Mouse (Mus musculus): Measurements from ENCODE around the gene Hnrnpab.
A peak's percentile ranks its signal among the peaks of the same experiment; 100 is the strongest.

The Hnrnpab gene

DNA sequence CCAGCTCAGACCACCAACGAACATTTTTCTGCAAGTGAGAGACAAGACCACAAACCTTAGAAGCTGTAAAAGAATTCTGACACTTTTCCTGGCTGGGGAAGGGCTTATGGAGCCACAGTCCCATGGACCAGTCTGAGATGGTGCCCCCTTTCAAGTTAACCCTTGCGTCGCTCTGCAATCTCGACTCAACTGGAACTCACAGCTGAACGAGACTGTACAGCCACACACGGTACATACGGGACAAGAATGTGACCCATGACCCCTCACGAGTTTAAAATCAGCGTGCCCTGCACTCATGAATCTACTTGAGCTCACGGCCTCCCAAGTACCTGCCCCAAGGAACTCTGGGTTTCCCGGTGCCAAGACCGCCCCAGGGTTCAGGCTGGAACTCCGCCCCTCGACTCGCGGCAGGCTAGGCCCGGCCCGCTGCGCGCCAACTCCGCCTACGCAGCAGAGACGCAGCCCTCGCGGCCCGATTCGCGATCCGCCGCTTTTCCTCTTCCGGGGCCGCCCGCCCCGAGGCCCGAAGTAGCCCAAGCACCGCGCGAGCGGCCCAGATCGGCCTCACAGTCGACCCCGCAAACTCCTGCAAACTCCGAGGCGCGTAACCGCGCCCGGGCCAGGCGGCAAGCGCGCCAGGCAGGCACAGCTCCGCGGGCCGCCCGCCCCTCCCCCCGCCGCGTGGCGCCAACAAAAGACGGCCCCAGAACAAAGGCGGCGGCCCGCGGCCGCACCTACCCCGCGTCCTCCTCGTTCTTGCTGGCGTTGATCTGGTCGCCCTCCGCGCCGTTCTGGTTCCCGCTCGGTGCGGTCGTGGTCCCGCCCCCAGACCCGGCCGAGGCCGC lies 823 bp downstream of the Hnrnpab start:
- peak; percentile 71 to 76 for DNase-seq (ENCODE audit: low spot score in 2 of 2)

DNA sequence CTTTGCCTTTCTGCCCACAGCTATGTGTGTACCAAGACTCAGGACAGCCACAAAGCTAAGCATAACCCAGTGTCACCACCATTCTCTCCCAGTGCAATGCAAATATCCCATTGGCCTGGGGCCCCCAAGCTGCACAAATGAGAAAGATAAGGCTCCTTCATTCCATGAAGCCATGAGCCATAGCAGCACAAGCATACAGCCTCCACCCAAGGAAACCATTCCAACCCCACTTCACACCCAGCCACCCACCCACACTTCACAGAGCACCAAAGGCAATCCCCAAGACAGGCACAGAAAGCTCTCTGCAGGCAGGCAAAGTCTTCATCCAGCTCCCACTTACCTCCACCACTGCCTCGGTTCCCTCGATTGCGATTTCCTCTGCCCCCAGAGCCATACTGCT lies 4.4 kb downstream of the Hnrnpab start:
- no peak for DNase-seq (ENCODE audit: low spot score in 2 of 2)

DNA sequence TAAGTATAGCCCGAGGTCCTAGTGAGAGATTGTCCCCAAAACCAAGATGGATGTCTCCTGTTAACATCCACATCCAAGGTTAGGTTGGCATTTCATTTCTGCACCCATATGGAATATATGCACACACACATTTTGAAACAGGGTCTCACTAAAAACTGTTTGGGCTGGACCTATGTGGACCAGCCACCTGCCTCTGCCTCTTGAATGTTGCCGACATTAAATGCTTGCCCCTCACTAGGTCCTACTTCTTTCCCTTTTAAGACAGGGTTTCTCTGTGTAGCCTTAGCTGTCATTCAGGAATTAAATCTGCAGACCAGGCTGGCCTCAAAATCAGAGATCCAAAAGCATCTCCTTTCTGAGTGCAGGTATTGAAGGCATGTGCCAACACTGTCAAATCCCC lies 9.1 kb downstream of the Hnrnpab start:
- DNase-seq (ENCODE audit: low spot score in 2 of 2), result no peak

DNA sequence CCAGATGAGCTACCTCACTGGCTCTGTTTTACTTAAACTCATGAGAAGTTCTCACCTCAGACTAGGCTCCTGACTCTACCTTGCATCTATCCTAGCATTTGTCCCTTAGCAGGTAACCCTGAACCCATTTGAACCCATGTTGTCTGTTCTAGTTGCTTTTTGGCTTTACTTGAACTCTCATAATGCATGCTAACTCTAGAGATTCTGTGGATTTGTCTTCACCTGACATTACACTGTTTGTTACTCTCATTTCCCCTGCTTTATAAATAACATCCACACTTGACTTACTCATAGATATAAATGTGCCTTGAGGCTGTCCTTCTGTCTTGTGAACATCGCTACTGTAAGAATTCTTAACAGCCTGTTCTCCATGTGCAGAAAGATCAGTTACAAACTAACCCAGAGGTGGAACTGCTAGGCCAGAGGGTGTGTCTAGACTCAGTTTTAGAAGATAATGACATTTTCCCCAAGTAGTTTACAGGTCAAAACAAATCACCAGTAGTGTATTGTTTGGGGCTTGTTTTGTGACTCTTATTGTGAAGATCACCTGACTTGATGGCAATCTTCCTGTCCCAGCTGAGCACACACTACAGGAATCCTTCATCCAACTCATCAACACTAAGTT lies 11.1 kb downstream of the Hnrnpab start:
- no peak for DNase-seq (ENCODE audit: low spot score in 2 of 2)

DNA sequence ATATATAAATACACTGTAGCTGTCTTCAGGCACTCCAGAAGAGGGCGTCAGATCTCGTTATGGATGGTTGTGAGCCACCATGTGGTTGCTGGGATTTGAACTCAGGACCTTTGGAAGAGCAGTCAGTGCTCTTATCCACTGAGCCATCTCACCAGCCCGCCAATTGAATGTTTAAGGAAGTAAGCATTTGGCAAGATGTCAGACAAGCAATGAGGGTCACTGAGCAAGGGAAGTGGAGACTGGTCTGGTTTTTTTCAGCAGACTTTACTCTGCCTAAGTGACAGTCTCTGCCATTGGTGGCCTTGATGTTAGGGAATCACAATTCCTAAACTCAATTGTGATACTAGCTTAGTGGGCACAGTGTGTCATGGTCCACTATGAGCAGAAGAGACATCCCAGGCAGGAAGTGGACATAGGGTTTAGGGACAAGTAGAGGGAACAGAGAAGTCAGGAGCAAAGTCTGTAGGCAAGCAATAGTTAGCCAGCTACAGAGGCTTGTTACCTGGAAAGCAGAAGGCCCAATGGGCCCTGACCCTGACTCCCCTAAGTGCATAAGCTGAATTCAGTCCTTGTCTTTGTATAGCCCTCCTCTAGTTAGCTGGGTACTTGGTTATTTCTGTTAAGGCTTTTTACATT lies 11.8 kb downstream of the Hnrnpab start:
- no peak for DNase-seq (ENCODE audit: low spot score in 2 of 2)

DNA sequence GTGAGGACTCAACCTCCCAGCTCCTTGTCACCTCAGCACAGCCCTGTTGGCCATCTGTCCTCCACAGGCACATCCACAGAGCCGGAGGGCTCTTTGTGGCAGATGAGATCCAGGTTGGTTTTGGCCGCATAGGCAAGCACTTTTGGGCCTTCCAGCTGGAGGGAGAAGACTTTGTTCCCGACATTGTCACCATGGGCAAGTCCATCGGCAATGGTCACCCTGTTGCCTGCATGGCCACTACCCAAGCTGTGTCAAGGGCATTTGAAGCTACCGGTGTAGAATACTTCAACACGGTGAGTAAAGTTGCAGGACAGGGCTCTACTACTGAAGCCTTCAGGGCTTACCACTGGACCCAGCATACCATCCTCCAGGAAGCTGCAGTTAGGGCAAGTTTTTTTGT lies 12.8 kb downstream of the Hnrnpab start:
- DNase-seq (ENCODE audit: low spot score in 2 of 2), result no peak

DNA sequence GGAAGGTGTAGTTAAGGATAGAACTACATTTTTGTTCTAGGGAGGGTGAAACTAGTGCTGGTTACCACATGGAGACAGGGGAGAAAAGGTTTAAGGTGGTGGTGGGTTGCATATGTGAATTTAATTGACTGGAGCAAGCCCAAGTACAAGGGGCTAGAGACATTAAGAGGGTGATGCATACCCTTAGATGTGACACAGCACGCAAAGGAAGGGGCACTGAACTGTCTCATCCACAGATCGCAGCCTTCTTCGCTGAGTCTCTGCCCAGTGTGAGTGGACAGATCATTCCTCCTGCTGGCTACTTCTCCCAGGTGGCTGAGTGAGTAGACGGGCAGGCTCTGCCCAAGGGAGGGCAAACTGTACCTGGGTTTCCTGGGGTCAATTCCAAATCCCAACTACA lies 13.3 kb downstream of the Hnrnpab start:
- DNase-seq (ENCODE audit: low spot score in 2 of 2), result no peak

DNA sequence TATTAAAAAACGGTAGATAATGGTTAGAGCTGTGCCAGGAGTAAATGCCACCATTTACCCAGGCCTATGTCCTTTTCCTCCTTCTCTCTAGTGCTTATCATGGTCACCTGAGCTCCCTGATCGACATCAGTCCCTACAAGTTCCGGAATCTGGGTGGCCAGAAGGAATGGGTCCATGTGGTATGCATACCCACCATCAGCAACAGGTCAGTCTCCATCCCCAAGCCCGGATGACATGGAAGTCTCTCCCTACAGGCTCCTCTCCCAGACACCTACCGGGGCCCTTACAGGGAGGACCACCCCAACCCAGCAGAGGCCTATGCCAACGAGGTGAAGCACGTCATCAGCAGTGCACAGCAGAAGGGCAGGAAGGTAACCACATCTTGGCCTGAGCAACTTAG lies 14.7 kb downstream of the Hnrnpab start:
- no peak for DNase-seq (ENCODE audit: low spot score in 2 of 2)

DNA sequence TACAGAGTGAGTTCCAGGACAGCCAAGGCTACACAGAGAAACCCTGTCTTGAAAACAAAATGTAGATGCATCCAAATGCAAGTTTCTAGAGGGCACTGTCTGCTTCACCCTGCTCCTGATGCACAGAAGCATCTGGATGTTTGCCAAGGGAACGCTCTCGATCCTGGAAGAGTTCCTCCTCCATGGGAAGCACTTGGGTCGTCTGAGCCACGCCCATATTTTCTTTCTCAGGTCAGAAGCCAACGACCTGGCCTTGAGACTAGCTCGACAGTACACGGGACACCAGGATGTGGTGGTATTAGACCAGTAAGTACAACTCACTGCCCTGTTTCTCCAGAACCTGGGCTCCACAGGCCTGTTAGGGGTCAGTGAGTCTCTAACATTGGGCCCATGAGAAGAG lies 15.5 kb downstream of the Hnrnpab start:
- DNase-seq (ENCODE audit: low spot score in 2 of 2), result no peak

DNA sequence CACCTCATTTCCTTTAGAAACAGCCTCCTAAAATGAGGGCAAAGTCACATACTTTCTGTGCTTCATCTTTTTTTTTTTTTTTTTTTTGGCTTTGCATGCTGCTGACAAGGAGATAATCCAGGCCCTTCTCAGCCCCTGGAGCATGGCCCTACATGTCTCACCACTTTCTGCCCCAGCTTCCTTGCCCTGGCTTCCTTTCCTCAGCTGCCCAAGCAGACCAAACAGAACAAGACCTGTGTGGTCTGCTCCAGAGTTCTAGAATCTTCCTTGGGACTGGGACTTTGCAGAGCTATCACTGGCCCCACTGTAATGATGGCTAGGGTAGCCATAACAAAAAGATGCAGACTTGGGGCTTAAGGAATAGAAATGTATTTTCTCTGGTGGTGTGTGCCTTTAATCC lies 16.6 kb downstream of the Hnrnpab start:
- no peak for DNase-seq (ENCODE audit: low spot score in 2 of 2)

DNA sequence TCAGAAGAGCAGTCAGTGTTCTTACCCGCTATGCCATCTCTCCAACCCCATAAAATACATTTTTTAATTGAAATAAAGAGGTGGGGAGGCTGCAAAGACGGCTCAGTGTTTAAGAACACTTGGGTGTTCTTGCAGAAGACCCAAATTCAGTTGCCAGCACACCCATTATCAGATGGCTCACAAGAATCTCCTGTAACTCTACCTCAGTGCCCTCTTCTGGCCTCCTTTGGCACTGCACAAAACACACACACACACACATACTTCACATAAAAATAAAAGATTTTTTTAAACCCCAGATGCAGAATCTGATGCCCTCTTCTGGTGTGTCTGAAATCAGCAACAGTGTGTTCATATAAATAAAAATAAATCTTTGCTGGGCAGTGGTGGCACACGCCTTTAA lies 17.8 kb downstream of the Hnrnpab start:
- no peak for DNase-seq (ENCODE audit: low spot score in 2 of 2)

DNA sequence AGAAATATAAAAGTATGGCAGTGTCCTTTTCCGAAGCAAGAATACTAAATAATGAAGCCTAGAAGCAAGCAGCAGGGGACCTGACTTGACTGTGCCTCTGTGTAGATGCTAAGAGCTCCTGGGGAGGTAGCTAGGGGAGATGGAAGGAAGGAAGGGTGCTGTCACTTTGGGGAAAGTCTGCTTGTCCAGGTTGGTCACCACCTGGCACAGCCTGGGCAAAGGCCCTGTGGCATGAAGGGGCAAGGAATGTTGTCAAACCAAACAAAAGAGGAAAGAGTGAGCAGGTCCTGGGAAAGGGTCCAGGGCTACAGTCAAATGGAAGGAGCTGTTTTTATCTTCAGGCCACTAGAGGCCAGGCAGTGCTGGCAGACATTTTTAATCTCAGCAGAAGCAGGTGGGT lies 19.6 kb downstream of the Hnrnpab start:
- DNase-seq (ENCODE audit: low spot score in 2 of 2), result no peak

DNA sequence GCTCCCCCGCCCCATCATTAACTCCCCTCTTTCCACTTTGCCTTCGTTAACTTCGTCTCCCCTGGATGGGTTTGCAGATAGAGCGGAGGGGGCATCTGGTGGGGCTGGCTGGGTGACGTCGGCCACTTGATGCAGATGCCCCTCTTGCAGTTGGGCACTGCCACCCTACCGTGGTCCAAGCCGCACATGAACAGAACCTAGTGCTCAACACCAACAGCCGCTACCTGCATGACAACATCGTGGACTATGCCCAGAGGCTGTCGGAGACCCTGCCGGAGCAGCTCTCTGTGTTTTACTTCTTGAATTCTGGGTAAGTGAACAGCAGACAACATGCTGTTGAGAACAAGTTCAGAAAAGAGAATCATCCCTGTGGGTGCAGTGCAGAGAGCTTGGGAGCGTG lies 20.2 kb downstream of the Hnrnpab start:
- DNase-seq (ENCODE audit: low spot score in 2 of 2), result no peak

DNA sequence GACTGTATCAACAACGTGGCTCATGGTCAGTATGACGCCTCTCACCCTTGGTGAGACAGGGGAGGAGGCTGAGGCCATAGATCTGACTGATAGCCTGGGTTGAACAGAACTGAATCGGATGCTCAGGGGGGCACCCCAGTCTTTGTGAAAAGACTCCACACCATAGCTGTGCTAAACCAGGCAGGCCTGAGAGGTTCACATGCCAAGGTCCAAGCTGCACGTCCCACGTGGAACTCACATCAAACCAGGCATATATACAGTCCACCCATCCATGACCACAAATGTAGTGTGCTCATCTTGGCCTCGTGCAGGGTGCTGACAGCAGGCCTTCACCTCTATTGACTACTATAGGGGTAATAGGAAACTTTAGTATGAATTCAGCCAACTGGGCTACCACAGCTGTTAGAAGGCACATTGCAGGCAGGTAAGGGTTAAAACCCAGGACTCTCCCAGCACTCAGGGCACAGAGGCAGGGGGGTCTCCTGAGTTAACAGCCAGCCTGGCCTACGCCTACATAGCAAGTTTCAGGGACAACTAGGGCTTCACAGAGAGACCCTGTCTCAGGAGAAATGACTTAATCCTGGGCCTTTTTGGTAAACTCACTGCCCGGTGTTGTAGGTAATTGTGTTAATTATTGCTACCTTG lies 20.9 kb downstream of the Hnrnpab start:
- no peak for DNase-seq (ENCODE audit: low spot score in 2 of 2)

DNA sequence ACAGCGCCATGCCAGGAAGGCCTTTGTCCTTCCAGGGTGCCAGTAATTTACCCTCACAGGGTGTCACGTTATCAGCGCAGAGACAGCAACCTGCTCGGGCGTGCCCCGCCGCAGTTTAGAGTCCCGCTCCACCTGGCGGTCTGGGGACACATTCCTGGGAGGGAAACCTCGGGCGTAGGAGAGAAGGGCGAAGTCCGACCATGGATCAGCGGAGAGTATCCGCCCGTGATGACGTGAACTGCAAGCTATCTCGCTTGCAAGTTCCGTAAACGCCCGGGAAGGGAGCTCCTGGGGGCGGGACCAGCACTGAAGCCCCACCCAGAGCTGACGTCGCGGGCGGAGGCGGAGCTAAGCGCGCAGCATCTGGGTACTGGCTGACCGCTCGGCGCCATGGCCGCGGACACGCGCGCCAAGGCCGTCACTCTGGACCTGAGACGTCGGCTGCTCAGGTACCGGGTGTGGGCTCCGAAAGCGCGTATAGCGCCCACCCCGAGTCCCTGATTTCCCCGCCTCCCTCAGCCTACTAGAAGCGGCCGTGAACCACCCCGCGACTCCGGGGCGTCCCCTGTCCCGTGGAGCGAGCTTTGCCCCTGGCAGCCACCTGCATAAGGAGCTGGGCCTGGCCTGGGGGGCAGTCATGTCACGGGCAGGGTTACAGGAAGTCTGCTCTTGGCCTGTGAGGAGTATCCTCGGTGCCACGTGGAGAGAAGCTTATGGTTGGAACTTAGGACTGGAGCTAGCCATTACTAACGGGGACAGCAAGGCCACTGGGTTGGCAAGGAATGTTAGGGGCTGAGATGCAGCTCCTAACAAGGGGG lies 22.0 kb downstream of the Hnrnpab start, which contains the start of gene Phykpl:
Gene Phykpl, plus strand, starts transcription at position 327 of the 818 bp plus-strand sequence.
- DNase-seq (ENCODE audit: low spot score in 2 of 2), result peak; percentile 93 to 96

DNA sequence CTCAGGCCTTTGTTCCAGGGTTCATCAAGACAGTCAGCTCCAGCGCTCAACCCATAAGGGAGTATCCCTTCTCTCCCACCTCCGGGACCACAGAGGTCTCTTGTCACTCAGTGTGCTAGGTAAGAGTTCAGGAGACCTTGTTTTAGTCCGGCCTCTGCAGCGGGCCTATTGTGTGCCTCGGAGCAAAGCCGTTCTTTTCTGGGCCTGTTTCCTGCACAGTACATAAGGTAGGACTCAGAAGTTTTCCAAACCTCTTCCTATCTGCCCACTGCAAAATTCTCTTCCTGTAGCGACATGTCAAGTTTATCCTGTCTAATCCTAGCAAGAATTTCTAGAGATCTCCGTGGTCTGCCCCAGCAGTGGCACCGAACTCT lies 22.6 kb downstream of the Hnrnpab start:
- DNase-seq (ENCODE audit: low spot score in 2 of 2), result peak in 1 of 2 experiments; percentile 28

DNA sequence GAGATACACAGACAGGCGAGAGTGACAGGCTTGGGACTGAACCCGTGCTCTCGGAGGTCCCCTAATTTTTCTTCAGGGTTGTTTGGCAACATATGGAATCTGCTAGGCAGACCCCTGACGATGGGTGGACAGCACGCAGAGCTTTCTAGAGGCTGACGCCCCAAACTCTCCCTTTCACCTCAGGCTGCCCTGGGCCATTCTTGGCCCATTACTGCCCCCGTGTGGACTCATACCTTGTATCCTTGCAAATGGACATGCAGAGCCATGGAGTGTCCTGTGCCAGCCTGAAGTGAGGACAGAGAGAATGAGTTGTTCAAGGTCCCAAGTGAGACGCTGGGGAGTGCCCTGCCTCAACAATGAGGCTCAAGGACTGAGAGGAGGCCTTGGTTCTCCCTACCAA lies 23.9 kb downstream of the Hnrnpab start:
- DNase-seq (ENCODE audit: low spot score in 2 of 2), result peak; percentile 59 to 65

DNA sequence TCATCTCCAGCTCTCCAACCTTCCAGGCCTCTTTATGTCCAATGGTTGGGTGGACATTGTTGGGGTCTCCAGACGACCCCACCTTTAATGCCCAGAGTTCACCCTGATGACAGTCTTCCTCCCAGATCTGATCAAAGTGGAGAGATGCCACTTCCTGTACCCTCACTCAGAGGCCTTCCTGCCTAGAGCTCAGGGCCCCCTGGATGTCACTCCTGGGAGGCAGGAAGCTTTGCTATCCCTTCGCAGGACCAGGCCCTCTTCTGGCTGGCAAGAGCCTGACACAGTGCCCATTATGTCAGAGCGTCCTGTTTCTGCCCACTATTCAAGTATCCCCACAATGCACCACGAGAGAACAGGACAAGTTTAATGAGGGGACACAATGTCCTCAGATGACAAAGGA lies 27.6 kb downstream of the Hnrnpab start:
- DNase-seq (ENCODE audit: low spot score in 2 of 2), result no peak

DNA sequence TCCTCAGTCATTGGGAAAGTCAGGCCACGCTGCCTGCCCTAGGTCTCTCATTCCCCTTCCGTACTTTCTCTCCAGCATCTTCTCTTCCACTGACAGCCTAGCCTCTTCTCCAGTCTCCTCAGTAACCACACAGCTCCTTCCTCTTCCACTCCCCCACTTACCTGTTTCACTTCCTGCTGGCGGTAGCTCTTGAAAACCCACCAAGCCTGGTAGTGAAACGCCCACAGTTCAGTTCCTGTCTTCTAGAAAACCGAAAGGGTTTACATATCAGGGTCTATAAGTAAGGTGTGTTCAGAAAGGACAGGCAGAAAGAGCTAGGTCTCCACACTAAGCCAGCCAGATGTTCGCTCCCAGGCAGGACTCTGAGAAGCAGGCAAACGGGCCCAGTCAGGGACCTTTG lies 29.1 kb downstream of the Hnrnpab start:
- no peak for DNase-seq (ENCODE audit: low spot score in 2 of 2)

DNA sequence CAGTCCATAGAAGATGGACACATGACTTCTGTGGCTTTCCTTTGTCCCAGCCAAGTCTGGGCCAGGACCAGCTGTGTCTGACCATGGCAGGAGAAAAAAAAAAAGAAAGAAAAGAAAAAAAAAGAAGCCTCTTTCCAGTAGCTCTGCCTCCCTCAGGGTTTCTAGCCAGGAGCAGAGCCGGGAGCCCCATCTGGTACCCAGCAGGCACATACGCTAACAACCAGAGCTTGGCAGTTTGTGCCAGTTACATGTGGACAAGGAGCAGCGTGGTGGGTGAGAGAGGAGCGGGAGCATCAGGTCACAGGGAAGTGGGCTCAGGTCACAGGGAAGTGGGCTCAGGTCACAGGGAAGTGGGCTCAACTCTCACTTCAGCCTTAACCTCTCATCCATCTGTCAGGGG lies 30.2 kb downstream of the Hnrnpab start:
- DNase-seq (ENCODE audit: low spot score in 2 of 2), result no peak

DNA sequence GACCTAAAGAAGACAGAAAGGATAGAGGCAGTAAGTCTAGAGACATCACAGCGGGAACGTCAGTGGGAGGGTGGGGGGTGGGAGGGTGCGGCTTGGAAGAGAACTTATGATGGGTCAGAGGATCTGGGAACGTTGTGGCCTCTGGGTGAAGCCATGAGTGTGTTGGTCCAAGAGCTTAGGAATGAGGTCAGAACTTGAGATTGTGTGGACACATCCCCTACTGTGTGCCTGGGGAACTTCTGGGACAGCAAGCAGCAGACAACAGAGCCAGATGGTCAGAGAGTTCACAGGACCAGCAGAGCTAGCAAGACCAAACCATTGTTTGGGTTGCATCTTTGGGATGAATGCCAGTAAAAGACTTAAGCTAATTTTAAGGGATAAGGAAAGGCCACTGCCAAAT lies 37.8 kb downstream of the Hnrnpab start:
- DNase-seq (ENCODE audit: low spot score in 2 of 2), result no peak

DNA sequence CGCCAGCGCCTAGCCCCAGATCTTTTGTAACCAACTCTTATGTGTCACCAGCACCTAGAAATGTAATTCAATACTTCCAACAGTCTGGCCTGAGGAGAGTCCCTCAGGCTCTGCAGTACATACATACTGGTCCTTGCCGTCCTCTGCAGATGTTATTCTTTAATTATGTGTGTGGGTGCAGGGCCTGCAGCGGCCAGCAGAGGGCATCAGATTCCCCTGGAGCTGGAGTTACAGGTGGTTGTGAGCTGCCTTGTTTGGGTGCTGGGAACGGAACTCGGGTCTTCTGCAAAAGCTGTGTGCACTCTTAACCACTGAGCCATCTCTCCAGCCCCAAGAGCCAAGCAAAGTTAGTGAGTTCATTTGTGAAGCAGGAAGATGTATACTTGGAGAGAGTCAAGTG lies 40.7 kb downstream of the Hnrnpab start:
- DNase-seq (ENCODE audit: low spot score in 2 of 2), result no peak

Data from right cerebral cortex, adult 2 months (tissue).